Mouse (Mus musculus): ENCODE measurements around the gene Asah2. TPM values are rescaled to one million over a fixed set of nuclear protein-coding genes. Genes with fewer than 3 reads are reported as not detected.

Gene Asah2
- polyA plus RNA-seq, 1 experiment from 2014 or later: 1.8 TPM

- 55% methylated on average over 1 of the region's 1 CpGs for WGBS
- H3K4me1 ChIP-seq: no peaks in the 10 kb centered on the region
These were observed 52.3 kb downstream of the Asah2 start for GRCm38 (mm10) chr19:32055725-32056124.

GRCm38 (mm10) chr19:32051251-32051650 is 56.8 kb downstream of the Asah2 start:
- Histone ChIP-seq H3K4me3 (no peak overlapping the region), H3K9me3 (no peaks in the 10 kb centered on the region), H3K9ac (no peak overlapping the region), H3K4me1 (no peaks in the 10 kb centered on the region), H3K27ac (no peak overlapping the region), H3K27me3 (no peaks in the 10 kb centered on the region), H3K4me2 (no peak overlapping the region), H3K36me3 (no peaks in the 10 kb centered on the region)
- 84% methylated on average over 2 of the region's 2 CpGs for WGBS
- ATAC-seq (ENCODE audit: insufficient number of reproducible peaks, insufficient read depth, low FRiP score, low TSS enrichment, low read depth): no peak

More at GRCm38 (mm10) chr19:32055725-32056124, 52.3 kb downstream of the Asah2 start:
- no peak overlapping the region for H3K27ac ChIP-seq
- H3K36me3 ChIP-seq: no peaks in the 10 kb centered on the region
- no peak for ATAC-seq (ENCODE audit: insufficient number of reproducible peaks, insufficient read depth, low FRiP score, low TSS enrichment, low read depth)
- no peak overlapping the region for H3K4me3 ChIP-seq
- no peaks in the 10 kb centered on the region for H3K27me3 ChIP-seq
- H3K9me3 ChIP-seq: no peaks in the 10 kb centered on the region
- no peak overlapping the region for H3K4me2 ChIP-seq
- H3K9ac ChIP-seq: no peak overlapping the region

- Histone ChIP-seq H3K4me2 (no peak overlapping the region), H3K27ac (no peak overlapping the region), H3K27me3 (no peaks in the 10 kb centered on the region), H3K9ac (no peak overlapping the region), H3K36me3 (no peaks in the 10 kb centered on the region), H3K4me1 (no peaks in the 10 kb centered on the region), H3K9me3 (no peaks in the 10 kb centered on the region), H3K4me3 (no peak overlapping the region)
- ATAC-seq (ENCODE audit: insufficient number of reproducible peaks, insufficient read depth, low FRiP score, low TSS enrichment, low read depth): no peak
- 74% methylated on average over 4 of the region's 4 CpGs for WGBS
These were observed 75.1 kb downstream of the Asah2 start for GRCm38 (mm10) chr19:32032881-32033280.

- Histone ChIP-seq H3K9ac (no peak overlapping the region), H3K4me1 (no peaks in the 10 kb centered on the region), H3K36me3 (no peaks in the 10 kb centered on the region), H3K27ac (no peak overlapping the region), H3K9me3 (no peaks in the 10 kb centered on the region), H3K27me3 (no peaks in the 10 kb centered on the region), H3K4me3 (no peak overlapping the region), H3K4me2 (no peak overlapping the region)
- WGBS: 0% methylated on average over 1 of the region's 1 CpGs
- ATAC-seq (ENCODE audit: insufficient number of reproducible peaks, insufficient read depth, low FRiP score, low TSS enrichment, low read depth): no peak
These were observed 77.6 kb downstream of the Asah2 start for GRCm38 (mm10) chr19:32030430-32030829.

- H3K27ac ChIP-seq: no peak overlapping the region
- H3K9me3 ChIP-seq: no peaks in the 10 kb centered on the region
- 86% methylated on average over 3 of the region's 3 CpGs for WGBS
- no peaks in the 10 kb centered on the region for H3K27me3 ChIP-seq
- H3K36me3 ChIP-seq: 0 out of 2 replicates have a peak, but pooled peaks cover 4% of the 10 kb centered on the region
- H3K4me2 ChIP-seq: no peak overlapping the region
- no peak overlapping the region for H3K9ac ChIP-seq
- no peak for ATAC-seq (ENCODE audit: insufficient number of reproducible peaks, insufficient read depth, low FRiP score, low TSS enrichment, low read depth)
- H3K4me1 ChIP-seq: no peaks in the 10 kb centered on the region
- H3K4me3 ChIP-seq: no peak overlapping the region
These were observed 82.6 kb downstream of the Asah2 start for GRCm38 (mm10) chr19:32025443-32025842.

- 0 out of 2 replicates have a peak, but pooled peaks cover 4% of the 10 kb centered on the region for H3K36me3 ChIP-seq
These were observed 88.3 kb downstream of the Asah2 start for GRCm38 (mm10) chr19:32019722-32020121.

GRCm38 (mm10) chr19:32018585-32018984 is 89.4 kb downstream of the Asah2 start:
- Histone ChIP-seq H3K4me3 (no peak overlapping the region), H3K4me2 (no peak overlapping the region)
- no peak for ATAC-seq (ENCODE audit: insufficient number of reproducible peaks, insufficient read depth, low FRiP score, low TSS enrichment, low read depth)

More at GRCm38 (mm10) chr19:32019722-32020121, 88.3 kb downstream of the Asah2 start:
- peaks cover 10% of the 10 kb centered on the region for H3K4me1 ChIP-seq
- no peak overlapping the region for H3K9ac ChIP-seq
- ATAC-seq (ENCODE audit: insufficient number of reproducible peaks, insufficient read depth, low FRiP score, low TSS enrichment, low read depth): no peak
- no peak overlapping the region for H3K4me3 ChIP-seq
- H3K27ac ChIP-seq: no peak overlapping the region
- H3K4me2 ChIP-seq: no peak overlapping the region
- H3K9me3 ChIP-seq: no peaks in the 10 kb centered on the region
- H3K27me3 ChIP-seq: no peaks in the 10 kb centered on the region
- 72% methylated on average over 8 of the region's 8 CpGs for WGBS

GRCm38 (mm10) chr19:32018053-32018452 is 90.0 kb downstream of the Asah2 start:
- Histone ChIP-seq H3K36me3 (0 out of 2 replicates have a peak, but pooled peaks cover 4% of the 10 kb centered on the region), H3K27ac (no peak overlapping the region), H3K4me2 (no peak overlapping the region), H3K27me3 (no peaks in the 10 kb centered on the region), H3K4me3 (no peak overlapping the region), H3K9me3 (no peaks in the 10 kb centered on the region), H3K4me1 (peaks cover 10% of the 10 kb centered on the region), H3K9ac (no peak overlapping the region)
- 84% methylated on average over 5 of the region's 5 CpGs for WGBS
- no peak for ATAC-seq (ENCODE audit: insufficient number of reproducible peaks, insufficient read depth, low FRiP score, low TSS enrichment, low read depth)

More at GRCm38 (mm10) chr19:32018585-32018984, 89.4 kb downstream of the Asah2 start:
- Histone ChIP-seq H3K27ac (no peak overlapping the region), H3K4me1 (peaks cover 10% of the 10 kb centered on the region), H3K27me3 (no peaks in the 10 kb centered on the region), H3K9me3 (no peaks in the 10 kb centered on the region), H3K36me3 (0 out of 2 replicates have a peak, but pooled peaks cover 4% of the 10 kb centered on the region), H3K9ac (no peak overlapping the region)
- WGBS: 46% methylated on average over 7 of the region's 7 CpGs

GRCm38 (mm10) chr19:32002623-32003022 is 105.4 kb downstream of the Asah2 start:
- Histone ChIP-seq H3K36me3 (peaks cover 5% of the 10 kb centered on the region; the same call in 1 of the 2 replicates), H3K4me3 (no peak overlapping the region), H3K9me3 (no peaks in the 10 kb centered on the region), H3K4me1 (no peaks in the 10 kb centered on the region), H3K9ac (no peak overlapping the region), H3K4me2 (no peak overlapping the region), H3K27me3 (no peaks in the 10 kb centered on the region), H3K27ac (no peak overlapping the region)
- WGBS: 73% methylated on average over 5 of the region's 5 CpGs
- no peak for ATAC-seq (ENCODE audit: insufficient number of reproducible peaks, insufficient read depth, low FRiP score, low TSS enrichment, low read depth)

- WGBS: 87% methylated on average over 3 of the region's 3 CpGs
- H3K4me2 ChIP-seq: no peak overlapping the region
- no peaks in the 10 kb centered on the region for H3K4me1 ChIP-seq
- no peaks in the 10 kb centered on the region for H3K36me3 ChIP-seq
- no peak overlapping the region for H3K27ac ChIP-seq
- no peaks in the 10 kb centered on the region for H3K9me3 ChIP-seq
- no peak overlapping the region for H3K4me3 ChIP-seq
- no peak overlapping the region for H3K9ac ChIP-seq
- no peak for ATAC-seq (ENCODE audit: insufficient number of reproducible peaks, insufficient read depth, low FRiP score, low TSS enrichment, low read depth)
- H3K27me3 ChIP-seq: no peaks in the 10 kb centered on the region
These were observed 111.1 kb downstream of the Asah2 start for GRCm38 (mm10) chr19:31996916-31997315.

- Histone ChIP-seq H3K9me3 (no peaks in the 10 kb centered on the region), H3K27me3 (no peaks in the 10 kb centered on the region), H3K4me2 (no peak overlapping the region), H3K36me3 (no peaks in the 10 kb centered on the region), H3K27ac (no peak overlapping the region), H3K9ac (no peak overlapping the region), H3K4me1 (no peaks in the 10 kb centered on the region), H3K4me3 (no peak overlapping the region)
- no peak for ATAC-seq (ENCODE audit: insufficient number of reproducible peaks, insufficient read depth, low FRiP score, low TSS enrichment, low read depth)
- WGBS: 87% methylated on average over 6 of the region's 6 CpGs
These were observed 117.0 kb downstream of the Asah2 start for GRCm38 (mm10) chr19:31991057-31991456.

- no peaks in the 10 kb centered on the region for H3K9me3 ChIP-seq
- no peak for ATAC-seq (ENCODE audit: insufficient number of reproducible peaks, insufficient read depth, low FRiP score, low TSS enrichment, low read depth)
- no peak overlapping the region for H3K4me2 ChIP-seq
- peaks cover 4% of the 10 kb centered on the region; the same call in 1 of the 2 replicates for H3K27me3 ChIP-seq
- H3K36me3 ChIP-seq: no peaks in the 10 kb centered on the region
- H3K9ac ChIP-seq: no peak overlapping the region
- H3K4me1 ChIP-seq: no peaks in the 10 kb centered on the region
- no peak overlapping the region for H3K27ac ChIP-seq
- WGBS: 70% methylated on average over 2 of the region's 2 CpGs
- no peak overlapping the region for H3K4me3 ChIP-seq
These were observed 132.1 kb downstream of the Asah2 start for GRCm38 (mm10) chr19:31975882-31976281.
